Comparison of ENCODE assay signal across 16 mouse cellular contexts in the genomic region with DNA sequence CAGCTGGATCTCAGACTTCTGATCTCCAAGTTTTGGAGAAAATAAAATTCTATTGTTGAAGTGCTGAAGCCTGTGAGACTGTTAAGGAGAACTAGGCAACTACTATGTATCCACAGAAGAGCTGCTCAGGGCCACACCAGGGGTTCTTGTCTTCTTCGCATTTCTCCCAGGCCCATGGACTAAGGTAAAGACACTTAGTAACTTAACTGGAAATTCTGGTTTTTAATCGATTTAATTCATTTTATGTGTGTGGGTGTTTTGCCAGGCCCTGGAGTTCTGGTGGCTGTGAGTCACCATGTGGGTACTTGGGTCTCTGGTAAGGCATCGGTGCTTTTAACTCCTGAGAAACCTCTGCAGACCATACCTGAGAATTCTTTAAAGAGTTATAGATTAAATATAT. TPM values are rescaled to one million over a fixed set of nuclear protein-coding genes. Genes with fewer than 3 reads are reported as not detected.
DNase-seq lines count a peak whose midpoint lies in the region; ATAC-seq and TF ChIP-seq lines count a peak whose summit lies in the region.
"Had no signal": no experiment of that assay in that cellular context is flagged by ENCODE, and none has a peak within 500 bp of the region (broad histone marks: within the 10 kb centered on the region; RNA-seq: fewer than 3 reads in every experiment).

No protein-coding gene starts in this region.

- H3K4me2 ChIP-seq in kidney, embryonic 16.5 days (replicated peaks; ENCODE audit: low read depth, low read length), result 0 out of 2 replicates have a peak overlapping the region, but pooled peaks have one; percentile 87
- H3K4me2 ChIP-seq in midbrain, postnatal 0 days (ENCODE audit: low read depth, low read length, poor library complexity, severe bottlenecking), result peak overlapping the region; percentile 52; the same call in 1 of the 2 replicates

- DNase-seq in kidney, adult 9 months, result no peak
- no peak for DNase-seq in midbrain, postnatal 0 days (ENCODE audit: low spot score)
- no peak for DNase-seq in midbrain, embryonic 10.5 days (ENCODE audit: low spot score)
- peak; percentile 43 for DNase-seq in MEL-GATA-1-ER (ENCODE audit: extremely low read depth, low read depth)
- no peak for DNase-seq in B cell, adult 2 months
- DNase-seq: adrenal gland, adult 8-10 months; adrenal gland, postnatal 36 days; gastrocnemius, postnatal 14 days had no signal

- 71% methylated on average over 3 of the region's 3 CpGs for WGBS in kidney, embryonic 16.5 days
- WGBS in midbrain, postnatal 0 days, result 92% methylated on average over 3 of the region's 3 CpGs
- WGBS in midbrain, embryonic 10.5 days, result 88% methylated on average over 3 of the region's 3 CpGs

- no peaks in the 10 kb centered on the region for H3K36me3 ChIP-seq in kidney, embryonic 16.5 days (ENCODE audit: insufficient read depth, low read length)
- no peaks in the 10 kb centered on the region for H3K36me3 ChIP-seq in midbrain, postnatal 0 days (ENCODE audit: insufficient read depth, low read length)
- H3K36me3 ChIP-seq in midbrain, embryonic 10.5 days, result no peaks in the 10 kb centered on the region
- H3K36me3 ChIP-seq: embryonic facial prominence, embryonic 10.5 days; G1E; heart, embryonic 13.5 days; hindbrain, embryonic 13.5 days had no signal

- TF ChIP-seq CTCF in midbrain, postnatal 0 days (IDR thresholded peaks at IDR 0.05), result no peak

- H3K4me3 ChIP-seq in kidney, embryonic 16.5 days (ENCODE audit: low read length), result no peak overlapping the region
- H3K4me3 ChIP-seq in midbrain, postnatal 0 days (ENCODE audit: low read depth, low read length), result no peak overlapping the region
- no peak overlapping the region for H3K4me3 ChIP-seq in midbrain, embryonic 10.5 days
- H3K4me3 ChIP-seq: hindbrain, embryonic 13.5 days had no signal

- peaks cover 2% of the 10 kb centered on the region for H3K9me3 ChIP-seq in kidney, embryonic 16.5 days (ENCODE audit: low read length)
- H3K9me3 ChIP-seq in midbrain, postnatal 0 days (ENCODE audit: low read length), result no peaks in the 10 kb centered on the region
- peaks cover 8% of the 10 kb centered on the region; the same call in 1 of the 2 replicates for H3K9me3 ChIP-seq in midbrain, embryonic 10.5 days (replicated peaks)
- H3K9me3 ChIP-seq: forebrain, embryonic 13.5 days; G1E; hindbrain, embryonic 13.5 days had no signal

- no peaks in the 10 kb centered on the region for H3K27me3 ChIP-seq in kidney, embryonic 16.5 days (ENCODE audit: insufficient read depth, low read length)
- H3K27me3 ChIP-seq in midbrain, postnatal 0 days (ENCODE audit: insufficient read depth, low read length), result no peaks in the 10 kb centered on the region
- H3K27me3 ChIP-seq in midbrain, embryonic 10.5 days (ENCODE audit: low read depth, poor library complexity, severe bottlenecking), result no peaks in the 10 kb centered on the region
- H3K27me3 ChIP-seq: forebrain, embryonic 13.5 days; heart, embryonic 13.5 days; hindbrain, embryonic 13.5 days had no signal

- peaks cover 13% of the 10 kb centered on the region; the same call in 1 of the 2 replicates for H3K4me1 ChIP-seq in kidney, embryonic 16.5 days (ENCODE audit: insufficient read depth, low read length)
- H3K4me1 ChIP-seq in midbrain, postnatal 0 days (ENCODE audit: insufficient read depth, low read length), result no peaks in the 10 kb centered on the region; the same call in 1 of the 2 replicates
- peaks cover 14% of the 10 kb centered on the region; the same call in 1 of the 2 replicates for H3K4me1 ChIP-seq in midbrain, embryonic 10.5 days

- no peak overlapping the region for H3K9ac ChIP-seq in kidney, embryonic 16.5 days (replicated peaks; ENCODE audit: low read length)
- no peak overlapping the region for H3K9ac ChIP-seq in midbrain, postnatal 0 days (replicated peaks; ENCODE audit: low read length, poor library complexity, severe bottlenecking)
- H3K9ac ChIP-seq: forebrain, embryonic 13.5 days; forebrain, postnatal 0 days; heart, embryonic 13.5 days; hindbrain, embryonic 13.5 days had no signal

- ATAC-seq in kidney, embryonic 16.5 days (ENCODE audit: low FRiP score, low TSS enrichment), result no peak
- ATAC-seq in midbrain, postnatal 0 days (ENCODE audit: low FRiP score), result no peak

- peak overlapping the region; percentile 7; the same call in 1 of the 2 replicates for H3K27ac ChIP-seq in kidney, embryonic 16.5 days (ENCODE audit: low read length)
- H3K27ac ChIP-seq in midbrain, postnatal 0 days (ENCODE audit: low read depth, low read length), result no peak overlapping the region
- no peak overlapping the region for H3K27ac ChIP-seq in midbrain, embryonic 10.5 days (replicated peaks)
- H3K27ac ChIP-seq: embryonic facial prominence, embryonic 10.5 days; forebrain, embryonic 13.5 days; heart, embryonic 13.5 days; hindbrain, embryonic 13.5 days; hindbrain, postnatal 0 days had no signal

RNA-seq across cellular contexts. Expression of gene Idnk, which starts 7.8 kb away (rescaled TPM):
- 38.6 and 39.9 TPM in 2 replicates for polyA plus RNA-seq in kidney, embryonic 16.5 days (2015; fragmentation: Nextera tagmentation; extraction: Ambion mirVana)
- total RNA-seq in midbrain, postnatal 0 days (2014; rRNA removed), result 18.4 and 23.3 TPM in 2 replicates
- 54.3 and 54.6 TPM in 2 replicates for polyA plus RNA-seq in midbrain, postnatal 0 days (2015; fragmentation: Nextera tagmentation; extraction: Ambion mirVana)
- 56.1 and 62.9 TPM in 2 replicates for polyA plus RNA-seq in midbrain, embryonic 10.5 days (2016; fragmentation: Nextera tagmentation; extraction: Ambion mirVana)

RNA-seq across cellular contexts. Expression of gene Hnrnpa0, which starts 21.3 kb away (rescaled TPM):
- 23.2 and 32.9 TPM in 2 replicates for polyA plus RNA-seq in kidney, embryonic 16.5 days (2015; fragmentation: Nextera tagmentation; extraction: Ambion mirVana)
- 183 and 185 TPM in 2 replicates for total RNA-seq in midbrain, postnatal 0 days (2014; rRNA removed)
- 51.4 and 62.5 TPM in 2 replicates for polyA plus RNA-seq in midbrain, postnatal 0 days (2015; fragmentation: Nextera tagmentation; extraction: Ambion mirVana)
- 48.9 and 56.6 TPM in 2 replicates for polyA plus RNA-seq in midbrain, embryonic 10.5 days (2016; fragmentation: Nextera tagmentation; extraction: Ambion mirVana)

RNA-seq across cellular contexts. Expression of gene Klhl3, which starts 36.2 kb away (rescaled TPM):
- 8.2 and 9.2 TPM in 2 replicates for polyA plus RNA-seq in kidney, embryonic 16.5 days (2015; fragmentation: Nextera tagmentation; extraction: Ambion mirVana)
- 11.0 and 13.4 TPM in 2 replicates for total RNA-seq in midbrain, postnatal 0 days (2014; rRNA removed)
- 9.8 and 11.2 TPM in 2 replicates for polyA plus RNA-seq in midbrain, postnatal 0 days (2015; fragmentation: Nextera tagmentation; extraction: Ambion mirVana)
- polyA plus RNA-seq in midbrain, embryonic 10.5 days (2016; fragmentation: Nextera tagmentation; extraction: Ambion mirVana), result 2.1 and 2.9 TPM in 2 replicates
- polyA plus RNA-seq: G1E had no signal
